Mouse (Mus musculus): ENCODE results near the gene Spin2g.
"Not testable (repeated sequence)": the region's sequence is repeated elsewhere in the genome, so short reads cannot be mapped to it uniquely, and the experiment has no call there.

GRCm38 (mm10) chrX:34238633-34239032 is at the start of gene Spin2g:
- TF ChIP-seq MYOD1 (IDR thresholded peaks at IDR 0.05; ENCODE audit: control insufficient read depth in 1 of 3, insufficient read length in 2 of 3, low read depth in 2 of 3); POLR2A (IDR thresholded peaks at IDR 0.05; ENCODE audit: insufficient read length, low read depth); TCF3 (IDR thresholded peaks at IDR 0.05; ENCODE audit: insufficient read length, low read depth); CEBPB (IDR thresholded peaks at IDR 0.05; ENCODE audit: insufficient read depth, poor library complexity, severe bottlenecking); SRF (IDR thresholded peaks at IDR 0.05; ENCODE audit: control insufficient read depth, insufficient read length, low read depth): not testable (repeated sequence)

Data from myocyte (in vitro differentiated cells).